Mouse (Mus musculus) cerebellum, adult 2 months (tissue): Measurements from ENCODE around the gene Znrf3.
"Not testable (repeated sequence)": the region's sequence is repeated elsewhere in the genome, so short reads cannot be mapped to it uniquely, and the experiment has no call there.

Experiments
- CTCF ChIP-seq: fragments of 200-500 bp; IDR thresholded peaks from 2 replicates; pipeline ENCODE4 v1.5.1; 2011; ENCODE audit warnings: low read depth, mild to moderate bottlenecking, control low read depth, low read length, moderate library complexity, borderline replicate concordance; ENCODE audit not compliant: insufficient read depth
- POLR2A ChIP-seq: fragments of 200-500 bp; IDR thresholded peaks from 2 replicates; pipeline ENCODE4 v1.6.1; 2011; ENCODE audit warnings: low read length, control low read depth, borderline replicate concordance; ENCODE audit not compliant: insufficient read depth

DNA sequence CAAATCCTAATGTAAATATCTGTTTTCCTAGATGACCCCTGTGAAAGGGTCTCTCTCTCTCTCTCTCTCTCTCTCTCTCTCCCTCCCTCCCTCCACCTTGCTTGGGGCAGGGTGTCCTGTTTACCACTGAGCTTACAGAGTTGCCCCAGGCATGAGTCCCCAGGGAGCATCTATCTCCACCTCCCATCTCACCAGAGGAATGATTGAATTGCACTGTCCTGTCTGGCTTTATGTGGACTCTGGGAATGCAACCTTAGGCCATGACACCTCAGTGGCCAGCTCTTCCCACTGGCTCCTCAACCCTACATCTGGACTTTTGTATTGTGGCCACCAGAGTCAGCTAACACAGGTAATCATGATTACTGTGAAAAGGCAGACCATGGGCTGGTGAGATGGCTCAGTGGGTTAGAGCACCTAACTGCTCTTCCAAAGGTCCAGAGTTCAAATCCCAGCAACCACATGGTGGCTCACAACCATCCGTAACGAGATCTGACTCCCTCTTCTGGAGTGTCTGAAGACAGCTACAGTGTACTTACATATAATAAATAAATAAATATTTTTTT, 31.0 kb upstream of the Znrf3 start:
- TF ChIP-seq CTCF, POLR2A: not testable (repeated sequence)
